Mouse (Mus musculus) adipocyte (in vitro differentiated cells): ENCODE results near the gene Cox6a1.
"Not testable (repeated sequence)": the region's sequence is repeated elsewhere in the genome, so short reads cannot be mapped to it uniquely, and the experiment has no call there.

Source experiments
- DNase-seq: peaks from one replicate; pipeline ENCODE4 v3.0.0-alpha.2; 2016; ENCODE audit warnings: low spot score

Gene Cox6a1

GRCm38 (mm10) chr5:115347564-115347963 lies 1.2 kb downstream of the Cox6a1 start:
- peak; percentile 86 for DNase-seq

- DNase-seq, result no peak
These were observed 7.2 kb downstream of the Cox6a1 start for GRCm38 (mm10) chr5:115341314-115342165.

- DNase-seq, result peak; percentile 93
These were observed 8.0 kb downstream of the Cox6a1 start, which contains the start of the genes Gatc and Triap1 for GRCm38 (mm10) chr5:115340577-115341313. Gatc (minus strand) TSS chr5:115341178. Triap1 (plus strand) TSS chr5:115341225.

GRCm38 (mm10) chr5:115340007-115340406 lies 8.8 kb downstream of the Cox6a1 start:
- no peak for DNase-seq

GRCm38 (mm10) chr5:115333626-115334025 lies 15.2 kb downstream of the Cox6a1 start:
- DNase-seq, result no peak

DNA sequence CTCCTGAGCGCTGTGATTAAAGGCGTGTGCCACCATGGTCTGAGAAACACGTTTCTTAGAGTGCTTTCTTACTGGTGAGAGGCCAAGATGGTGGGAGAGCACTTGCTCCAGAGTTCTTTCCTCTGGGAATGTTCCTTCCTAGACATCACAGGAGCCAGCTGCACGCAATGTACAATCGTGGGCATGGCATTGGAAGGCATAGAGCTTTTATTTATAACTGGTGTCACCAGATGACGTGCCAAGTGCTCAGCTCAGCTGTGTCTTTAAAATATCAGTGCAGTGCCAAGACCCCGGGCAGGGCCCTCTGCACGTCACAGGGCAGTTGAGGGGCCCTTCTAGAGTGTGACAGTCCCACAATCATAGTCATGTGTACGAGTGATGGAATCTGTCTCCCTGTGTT lies 17.8 kb downstream of the Cox6a1 start:
- DNase-seq, result no peak

DNA sequence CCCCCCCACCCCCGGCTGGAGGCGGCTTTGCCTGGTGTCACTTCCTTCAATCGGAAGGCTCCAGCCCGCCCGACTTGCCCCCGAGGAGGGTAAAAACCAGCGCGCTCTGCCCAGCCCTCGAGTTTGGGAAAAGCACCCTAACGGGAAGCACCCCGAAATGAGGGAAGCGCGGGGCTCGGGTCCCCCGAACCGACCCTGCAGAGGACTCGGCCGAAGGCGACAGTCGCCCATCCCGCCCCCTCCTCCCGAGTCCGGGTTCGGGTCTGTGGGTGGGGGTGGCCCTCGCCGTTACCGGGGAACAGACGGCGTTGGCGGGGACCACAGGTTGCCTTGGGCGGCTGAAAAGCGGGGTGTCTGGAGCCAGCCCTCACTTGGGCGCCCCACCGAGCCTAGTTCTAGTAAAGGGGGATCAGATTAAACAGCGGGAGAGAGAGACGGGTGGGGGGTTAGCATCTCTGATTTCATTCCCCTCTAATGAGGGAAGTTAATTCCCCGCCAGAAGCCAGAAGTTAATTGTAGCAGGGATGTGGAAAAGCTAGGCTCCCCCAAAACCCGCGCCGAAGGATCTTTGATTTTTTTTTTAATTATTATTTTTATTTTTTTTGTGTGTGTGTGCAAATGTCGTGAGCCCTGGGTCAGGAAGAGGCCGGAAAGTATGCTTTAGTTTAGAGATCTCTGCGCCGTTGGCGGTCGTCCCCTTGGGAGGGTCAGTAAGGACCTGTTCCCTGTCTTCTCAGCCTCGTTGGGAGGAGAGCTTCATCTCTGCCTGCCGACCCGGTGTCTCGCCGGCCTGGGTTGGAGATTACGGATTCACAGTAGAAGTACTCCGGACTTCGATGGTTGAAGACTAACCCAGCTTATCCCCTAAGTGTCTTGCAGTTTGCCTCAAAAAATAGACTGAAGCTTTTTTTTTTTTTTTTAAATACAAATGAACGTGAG lies 20.9 kb downstream of the Cox6a1 start:
- no peak for DNase-seq

GRCm38 (mm10) chr5:115326875-115327609 lies 21.7 kb downstream of the Cox6a1 start, which contains the start of gene Srsf9:
Srsf9 (plus strand) TSS chr5:115327177.
- peak; percentile 93 for DNase-seq

- no peak for DNase-seq
These were observed 22.4 kb downstream of the Cox6a1 start for GRCm38 (mm10) chr5:115326256-115326831.

- peak; percentile 94 for DNase-seq
These were observed 29.5 kb downstream of the Cox6a1 start for GRCm38 (mm10) chr5:115319004-115319940.

- no peak for DNase-seq
These were observed 31.0 kb downstream of the Cox6a1 start for GRCm38 (mm10) chr5:115317645-115318328.

DNA sequence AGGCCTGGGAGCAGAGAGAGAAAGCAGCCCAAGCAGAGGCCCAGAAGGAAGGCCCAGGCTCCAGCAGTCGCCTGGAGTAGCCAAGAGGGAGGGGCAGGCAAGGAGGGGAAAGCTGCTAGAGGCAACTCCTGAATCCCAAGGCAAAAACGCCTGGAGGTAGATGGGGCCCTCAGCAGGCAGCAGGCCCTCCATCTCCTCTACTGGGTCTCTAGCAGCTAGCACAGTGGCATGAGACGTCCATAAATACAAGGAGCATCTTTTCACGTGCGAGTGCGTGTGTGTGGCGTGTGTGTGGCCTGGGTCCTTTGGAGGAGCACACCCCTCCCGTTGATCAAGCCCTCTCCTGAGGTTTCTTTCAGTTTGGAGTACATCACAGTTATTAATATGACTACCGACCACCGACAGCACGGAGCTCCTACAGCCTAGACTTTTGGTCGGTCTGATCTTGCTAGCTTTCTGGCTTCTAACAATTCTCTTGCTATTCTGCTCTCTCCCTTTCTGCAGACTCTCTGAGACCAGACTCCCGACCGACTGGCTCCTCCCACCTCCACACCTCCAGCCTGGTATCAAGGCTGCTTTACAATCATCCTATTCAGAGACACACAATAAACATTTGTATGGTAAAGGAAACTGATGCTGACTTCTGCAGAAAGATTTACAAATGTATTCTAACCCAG lies 31.7 kb downstream of the Cox6a1 start:
- DNase-seq, result no peak

- DNase-seq, result no peak
These were observed 35.2 kb downstream of the Cox6a1 start for GRCm38 (mm10) chr5:115313668-115313943.

DNA sequence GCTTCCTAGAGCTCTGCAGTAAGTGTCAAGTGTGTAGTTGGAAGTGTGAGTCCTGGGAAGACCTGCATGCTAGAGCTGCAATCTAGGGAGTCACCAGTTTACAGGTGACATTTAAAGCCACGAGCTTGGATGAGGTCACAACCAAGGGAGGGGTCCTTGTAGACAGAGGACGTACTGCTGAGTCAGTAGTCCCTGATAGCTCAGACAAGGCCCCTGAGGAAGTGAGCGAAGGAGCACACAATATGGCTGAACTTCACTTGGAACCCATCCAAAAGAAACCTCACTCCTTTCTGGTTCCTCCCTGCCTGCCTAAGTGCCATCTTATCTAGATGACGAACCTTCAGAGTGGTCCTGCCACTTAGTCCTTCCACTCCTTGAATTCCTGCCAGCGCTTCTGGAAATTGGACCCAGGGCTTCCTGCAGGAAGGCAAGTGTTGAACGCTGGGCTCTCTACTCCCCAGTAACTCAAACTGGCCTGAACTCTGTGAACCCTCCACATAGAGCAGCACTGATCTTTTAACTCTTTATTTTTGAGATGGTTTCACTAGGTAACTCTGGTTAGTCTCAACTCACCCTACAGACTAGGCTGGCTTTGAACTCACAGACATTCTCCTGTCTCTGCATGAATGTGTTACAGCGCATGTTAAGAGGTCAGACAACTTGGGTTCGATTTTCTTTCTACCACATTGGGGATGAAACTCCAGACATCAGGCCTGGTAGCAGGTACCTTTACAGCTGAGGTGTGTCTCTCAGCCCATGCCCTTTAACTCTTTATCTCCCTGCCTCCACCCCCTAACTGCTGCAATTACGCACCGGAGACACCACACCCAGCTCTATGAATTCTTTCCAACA lies 35.7 kb downstream of the Cox6a1 start:
- no peak for DNase-seq

GRCm38 (mm10) chr5:115312354-115312753 lies 36.4 kb downstream of the Cox6a1 start:
- DNase-seq, result no peak

GRCm38 (mm10) chr5:115302190-115302589 lies 46.6 kb downstream of the Cox6a1 start:
- DNase-seq, result not testable (repeated sequence)

GRCm38 (mm10) chr5:115301615-115302014 lies 47.2 kb downstream of the Cox6a1 start:
- no peak for DNase-seq
